Mouse (Mus musculus): Measurements from ENCODE around the gene Nat8f1. TPM values are rescaled to one million over a fixed set of nuclear protein-coding genes. Genes with fewer than 3 reads are reported as not detected.

The Nat8f1 gene
- total and polyA plus RNA-seq, 3 experiments: 0.50 to 4.7 (median 1.4) TPM

DNA sequence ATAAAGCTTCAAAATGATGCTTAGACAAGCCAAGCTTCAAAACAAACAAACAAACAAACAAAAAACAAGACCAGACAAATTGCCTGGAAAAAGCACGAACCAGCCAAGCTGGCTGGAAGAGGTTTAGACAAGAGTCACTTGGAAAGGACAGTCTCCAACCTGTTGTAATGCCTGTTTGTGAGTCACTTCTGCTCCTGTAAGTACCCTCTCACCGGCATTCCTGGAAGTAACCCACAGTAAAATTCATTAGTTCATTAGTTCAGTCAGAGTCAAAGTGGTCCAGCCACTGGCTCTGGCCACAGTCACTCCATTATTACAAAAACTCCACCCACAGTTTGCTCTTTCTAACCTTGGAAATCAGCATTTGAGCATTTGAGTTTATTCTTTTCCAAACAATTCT, 51.6 kb downstream of the Nat8f1 start:
- in situ Hi-C loops (cut with MboI; ENCODE audit: low pct_ligation_motif_present, low pct_unique_long_range_greater_than_20kb, low sequenced_read_pairs): no loop called here
- Histone ChIP-seq H3K4me3 (replicated peaks in 1 of 3; ENCODE audit: low read depth in 2 of 3, low read length in 2 of 3, poor library complexity in 1 of 3) (no peak overlapping the region), H3K79me2 (replicated peaks; ENCODE audit: control insufficient read depth, extremely low read depth, insufficient read depth, poor library complexity, severe bottlenecking) (no peaks in the 10 kb centered on the region), H3K9ac (ENCODE audit: insufficient read depth, low read depth) (no peak overlapping the region), H3K4me1 (ENCODE audit: control insufficient read depth in 1 of 2, insufficient read depth in 2 of 2) (no peaks in the 10 kb centered on the region), H3K4me2 (ENCODE audit: insufficient read depth, low read depth, poor library complexity, severe bottlenecking) (no peak overlapping the region), H3K36me3 (replicated peaks in 1 of 2; ENCODE audit: control insufficient read depth in 1 of 2, insufficient read depth in 1 of 2, low read length in 1 of 2) (no peaks in the 10 kb centered on the region), H3K9me3 (replicated peaks; ENCODE audit: low read length) (no peaks in the 10 kb centered on the region), H3K27me3 (replicated peaks) (peaks cover 71% of the 10 kb centered on the region), H3K27ac (ENCODE audit: insufficient read depth, low read depth) (no peak overlapping the region)
- DNase-seq (ENCODE audit: extremely low read depth): no peak
- dilution Hi-C loops (cut with MboI; ENCODE audit: extremely low pct_ligation_motif_present, extremely low pct_unique_long_range_greater_than_20kb, low sequenced_read_pairs): no loop called here
- TF ChIP-seq UBTF (IDR thresholded peaks at IDR 0.05; ENCODE audit: low read depth, low read length): no peak
- no peak for TF ChIP-seq E2F4 (IDR thresholded peaks at IDR 0.05; ENCODE audit: insufficient replicate concordance, low read depth, low read length)
- TF ChIP-seq MAZ (IDR thresholded peaks at IDR 0.05; ENCODE audit: low read depth, low read length): no peak
- no peak for TF ChIP-seq JUN (IDR thresholded peaks at IDR 0.05; ENCODE audit: insufficient read depth, low read depth, low read length)
- no peak for TF ChIP-seq CHD2 (IDR thresholded peaks at IDR 0.05; ENCODE audit: low read length)
- TF ChIP-seq CHD1 (IDR thresholded peaks at IDR 0.05; ENCODE audit: low read depth, low read length): no peak
- TF ChIP-seq JUND (conservative IDR thresholded peaks at IDR 0.05; ENCODE audit: low read depth, low read length): no peak
- no peak for TF ChIP-seq EP300 (IDR thresholded peaks at IDR 0.05; ENCODE audit: low read length)
- TF ChIP-seq POLR2A (IDR thresholded peaks at IDR 0.05; ENCODE audit: low read depth, low read length): no peak
- TF ChIP-seq RAD21 (IDR thresholded peaks at IDR 0.05; ENCODE audit: low read depth, low read length): no peak

DNA sequence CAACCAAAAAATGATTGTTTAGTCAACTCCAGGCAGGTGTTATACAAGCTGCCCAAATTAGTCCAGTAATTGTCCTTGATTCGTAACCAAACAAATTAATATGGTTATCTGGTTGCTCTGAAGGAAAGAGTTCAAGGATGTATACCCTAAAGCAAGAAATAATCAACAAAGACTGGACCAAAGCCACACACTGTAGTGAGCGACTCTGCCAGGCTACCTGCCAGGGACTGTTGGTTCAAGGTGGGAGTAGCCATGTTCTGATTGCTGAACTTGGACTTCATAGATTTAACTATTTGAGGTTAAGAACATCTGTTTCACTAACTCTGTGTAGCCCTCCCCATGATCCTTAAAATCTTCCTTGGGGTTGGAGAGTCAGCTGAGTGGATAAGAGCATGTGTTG, 52.4 kb downstream of the Nat8f1 start:
- no peak for TF ChIP-seq POLR2A (IDR thresholded peaks at IDR 0.05; ENCODE audit: low read depth, low read length)
- TF ChIP-seq MAZ (IDR thresholded peaks at IDR 0.05; ENCODE audit: low read depth, low read length): no peak
- TF ChIP-seq IRF4 (IDR thresholded peaks at IDR 0.05; ENCODE audit: low read depth, low read length): no peak
- no peak for TF ChIP-seq MYC (IDR thresholded peaks at IDR 0.05; ENCODE audit: low read depth, low read length)
- TF ChIP-seq ZKSCAN1 (IDR thresholded peaks at IDR 0.05; ENCODE audit: borderline replicate concordance, low read depth, low read length): no peak
- no peak for TF ChIP-seq EP300 (IDR thresholded peaks at IDR 0.05; ENCODE audit: low read length)
- TF ChIP-seq RAD21 (IDR thresholded peaks at IDR 0.05; ENCODE audit: low read depth, low read length): no peak
- no peak for TF ChIP-seq KAT2A (IDR thresholded peaks at IDR 0.05; ENCODE audit: insufficient replicate concordance, low read length)
- TF ChIP-seq MAX (IDR thresholded peaks at IDR 0.05; ENCODE audit: low read length): no peak
- TF ChIP-seq MXI1 (IDR thresholded peaks at IDR 0.05; ENCODE audit: low read depth, low read length): no peak
- TF ChIP-seq JUND (conservative IDR thresholded peaks at IDR 0.05; ENCODE audit: low read depth, low read length): no peak
- no peak for TF ChIP-seq TCF12 (IDR thresholded peaks at IDR 0.05; ENCODE audit: low read depth, low read length)
- TF ChIP-seq SIN3A (IDR thresholded peaks at IDR 0.05; ENCODE audit: low read length): no peak
- TF ChIP-seq MEF2A (IDR thresholded peaks at IDR 0.05; ENCODE audit: borderline replicate concordance, low read depth, low read length): no peak
- TF ChIP-seq USF2 (conservative IDR thresholded peaks at IDR 0.05; ENCODE audit: low read depth, low read length): no peak
- no peak for TF ChIP-seq NELFE (IDR thresholded peaks at IDR 0.05; ENCODE audit: low read depth, low read length)
- no peak for TF ChIP-seq CTCF (conservative IDR thresholded peaks at IDR 0.05 in 1 of 2, IDR thresholded peaks at IDR 0.05 in 1 of 2; ENCODE audit: low read depth in 2 of 2, low read length in 2 of 2)
- TF ChIP-seq POLR2AphosphoS2 (IDR thresholded peaks at IDR 0.05; ENCODE audit: low read depth, low read length): no peak
- TF ChIP-seq E2F4 (IDR thresholded peaks at IDR 0.05; ENCODE audit: insufficient replicate concordance, low read depth, low read length): no peak
- no peak for TF ChIP-seq USF1 (IDR thresholded peaks at IDR 0.05; ENCODE audit: low read depth, low read length)
- Histone ChIP-seq H3K36me3 (replicated peaks in 1 of 2; ENCODE audit: control insufficient read depth in 1 of 2, insufficient read depth in 1 of 2, low read length in 1 of 2) (no peaks in the 10 kb centered on the region), H3K4me2 (ENCODE audit: insufficient read depth, low read depth, poor library complexity, severe bottlenecking) (no peak overlapping the region), H3K9me3 (replicated peaks; ENCODE audit: low read length) (no peaks in the 10 kb centered on the region), H3K9ac (ENCODE audit: insufficient read depth, low read depth) (no peak overlapping the region), H3K27ac (ENCODE audit: insufficient read depth, low read depth) (no peak overlapping the region), H3K4me3 (replicated peaks in 1 of 3; ENCODE audit: low read depth in 2 of 3, low read length in 2 of 3, poor library complexity in 1 of 3) (no peak overlapping the region), H3K4me1 (ENCODE audit: control insufficient read depth in 1 of 2, insufficient read depth in 2 of 2) (no peaks in the 10 kb centered on the region), H3K27me3 (replicated peaks) (peaks cover 71% of the 10 kb centered on the region), H3K79me2 (replicated peaks; ENCODE audit: control insufficient read depth, extremely low read depth, insufficient read depth, poor library complexity, severe bottlenecking) (no peaks in the 10 kb centered on the region)
- DNase-seq (ENCODE audit: extremely low read depth): no peak
- dilution Hi-C loops (cut with MboI; ENCODE audit: extremely low pct_ligation_motif_present, extremely low pct_unique_long_range_greater_than_20kb, low sequenced_read_pairs): no loop called here
- in situ Hi-C loops (cut with MboI; ENCODE audit: low pct_ligation_motif_present, low pct_unique_long_range_greater_than_20kb, low sequenced_read_pairs): no loop called here
